Mouse (Mus musculus) lung, embryonic 15.5 days (tissue): ENCODE data around the gene Il18bp. TPM values are rescaled to one million over a fixed set of nuclear protein-coding genes. Genes with fewer than 3 reads are reported as not detected.
"Not testable (repeated sequence)": the region's sequence is repeated elsewhere in the genome, so short reads cannot be mapped to it uniquely, and the experiment has no call there.

Experiments
- ATAC-seq: fragments of 200-750 bp; cut with Nextera tagmentation; 2 replicates; pipeline ENCODE4 v1.8.0; 2017; ENCODE audit warnings: moderate number of reproducible peaks, borderline replicate concordance; ENCODE audit not compliant: low FRiP score, low TSS enrichment; ENCODE audit errors: extremely low read depth
- H3K27ac ChIP-seq: fragments of 300-500 bp; sonication (generic); 2 replicates; pipeline ENCODE4 v1.5.1; 2015; ENCODE audit warnings: moderate library complexity, mild to moderate bottlenecking, inconsistent platforms
- H3K27me3 ChIP-seq: fragments of 300-500 bp; sonication (generic); 2 replicates; pipeline ENCODE4 v1.6.1; 2015; ENCODE audit warnings: inconsistent platforms
- H3K36me3 ChIP-seq: fragments of 300-500 bp; sonication (generic); 2 replicates; pipeline ENCODE4 v1.6.1; 2015; ENCODE audit warnings: inconsistent platforms
- H3K4me1 ChIP-seq: fragments of 300-500 bp; sonication (generic); 2 replicates; pipeline ENCODE4 v1.6.1; 2015; ENCODE audit warnings: inconsistent platforms
- H3K4me2 ChIP-seq: fragments of 300-500 bp; sonication (generic); 2 replicates; pipeline ENCODE4 v1.6.1; 2015; ENCODE audit warnings: inconsistent platforms, mild to moderate bottlenecking, moderate library complexity
- H3K4me3 ChIP-seq: fragments of 300-500 bp; sonication (generic); 2 replicates; pipeline ENCODE4 v1.5.1; 2015; ENCODE audit warnings: mild to moderate bottlenecking, inconsistent platforms
- H3K9ac ChIP-seq: fragments of 300-500 bp; sonication (generic); 2 replicates; pipeline ENCODE4 v1.6.1; 2015; ENCODE audit warnings: inconsistent platforms
- H3K9me3 ChIP-seq: fragments of 300-500 bp; sonication (generic); 2 replicates; pipeline ENCODE4 v1.6.1; 2016; ENCODE audit warnings: inconsistent platforms
- WGBS: fragments of 180-500 bp; shearing (Covaris S2); methylation state at CpG from one replicate; pipeline ENCODE4 v1.1.7; 2015; 5-methylcytosine and 5-hydroxymethylcytosine counted together
- polyA plus RNA-seq: library from polyadenylated mRNA; unstranded; fragments of >200 nt; fragmentation: Nextera tagmentation; extraction: Ambion mirVana; gene quantifications from 2 replicates; pipeline ENCODE4 v1.2.1, GENCODE M21; 2015

Il18bp gene
- 2.2 and 2.3 TPM in 2 replicates for polyA plus RNA-seq

DNA sequence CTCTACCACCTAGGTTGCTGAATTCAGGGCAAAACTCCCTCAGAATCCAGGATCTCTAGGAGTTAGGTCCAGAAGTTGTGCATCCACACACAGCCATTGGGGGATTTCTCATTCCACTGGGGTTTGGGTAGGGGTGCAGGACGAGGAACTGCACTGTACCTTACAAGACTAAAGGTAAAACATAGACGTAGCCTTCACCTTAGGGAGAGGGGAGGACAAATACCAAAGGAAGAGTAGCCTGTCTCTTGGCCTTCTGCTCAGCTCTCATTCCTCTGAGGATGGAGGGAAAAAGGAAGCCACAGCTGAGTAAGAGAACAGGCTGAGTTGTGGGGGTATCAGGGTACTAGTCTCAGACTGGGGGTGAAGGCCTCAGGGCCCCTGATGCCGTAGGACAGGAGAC is at the start of gene Il18bp:
Gene Il18bp, minus strand, starts transcription at position 101 of the 400 bp plus-strand sequence.
- Histone ChIP-seq H3K9me3 (no peaks in the 10 kb centered on the region), H3K4me2 (no peak within 1 kb of the TSS), H3K4me3 (no peak within 1 kb of the TSS), H3K9ac (no peak within 1 kb of the TSS), H3K27me3 (no peaks in the 10 kb centered on the region), H3K36me3 (peaks cover 79% of the 10 kb centered on the region), H3K4me1 (no peaks in the 10 kb centered on the region), H3K27ac (no peak within 1 kb of the TSS)
- ATAC-seq: no peak
- WGBS: 76% methylated on average over 3 of the region's 3 CpGs

DNA sequence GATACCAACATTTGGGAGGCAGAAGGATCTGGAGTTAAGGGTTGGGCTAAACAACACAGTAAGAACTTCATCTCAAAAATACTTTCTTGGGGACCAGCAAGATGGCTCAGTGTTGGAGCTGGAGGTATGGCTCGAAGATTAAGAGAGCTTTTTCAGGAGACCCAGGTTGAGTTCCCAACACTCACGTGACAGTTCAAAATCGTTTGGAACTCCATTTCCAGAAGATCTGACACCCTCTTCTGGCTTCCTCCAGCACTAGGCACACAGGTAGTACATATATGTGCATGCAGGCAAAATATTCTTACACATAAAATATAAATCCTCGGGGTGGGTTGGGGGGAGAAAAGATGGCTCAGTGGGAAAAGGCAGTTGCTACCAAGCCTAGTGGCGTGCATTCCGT is 47.9 kb upstream of the Il18bp start:
- Histone ChIP-seq H3K9ac (peak overlapping the region; percentile 55), H3K4me1 (peaks cover 20% of the 10 kb centered on the region), H3K4me3 (peak overlapping the region; percentile 70), H3K4me2 (peak overlapping the region; percentile 67), H3K27me3 (no peaks in the 10 kb centered on the region), H3K27ac (no peak overlapping the region), H3K9me3 (no peaks in the 10 kb centered on the region), H3K36me3 (peaks cover 7% of the 10 kb centered on the region; the same call in 1 of the 2 replicates)
- 57% methylated on average over 6 of the region's 6 CpGs for WGBS
- ATAC-seq: no peak

DNA sequence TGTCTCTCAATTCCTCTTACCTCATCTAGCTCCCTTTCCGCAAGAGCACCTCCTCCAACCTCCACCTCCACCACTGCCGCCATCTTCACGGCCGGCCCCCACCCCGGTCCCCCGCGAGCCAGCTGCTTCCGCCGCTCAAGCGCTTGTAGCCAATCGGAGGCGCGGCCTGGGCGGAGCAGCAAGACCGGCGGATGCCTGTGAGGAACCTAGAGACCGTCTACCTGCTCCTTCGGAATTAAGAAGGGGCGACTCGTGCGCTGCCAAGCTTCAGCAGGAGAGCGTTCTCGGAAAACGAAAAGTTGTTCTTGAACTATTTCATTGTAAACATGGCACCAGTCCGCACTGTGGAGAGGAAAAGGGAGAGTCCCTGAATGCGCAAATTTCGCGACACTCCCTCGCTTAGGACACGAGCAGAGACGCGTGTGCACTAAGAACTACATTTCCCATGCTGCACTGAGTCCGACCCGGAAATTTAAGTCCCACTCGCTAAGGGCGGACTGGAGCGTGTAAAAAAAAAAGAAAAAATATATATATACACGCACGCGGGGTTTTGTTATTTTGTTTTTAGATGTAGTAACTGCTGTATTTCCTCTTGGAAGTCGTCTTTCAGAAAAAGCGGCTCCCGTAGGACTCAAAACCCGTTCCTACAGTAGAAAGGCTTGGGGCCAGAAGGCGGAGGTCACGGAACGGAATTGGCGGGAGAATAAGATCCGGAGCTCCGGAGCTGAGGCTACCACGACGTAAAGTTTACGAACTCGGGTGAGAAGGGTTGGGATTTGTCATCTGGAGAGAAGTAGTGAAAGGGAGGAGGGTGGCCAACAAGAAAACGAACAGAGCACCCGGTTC is 46.8 kb upstream of the Il18bp start, which contains the start of the genes Rnf121, Xndc1 and Xntrpc:
Gene Rnf121, minus strand, starts transcription at position 424 of the 846 bp plus-strand sequence.
Gene Xndc1, plus strand, starts transcription at position 466 of the 846 bp plus-strand sequence.
Gene Xntrpc, plus strand, starts transcription at position 668 of the 846 bp plus-strand sequence.
- Histone ChIP-seq H3K9ac (peak within 1 kb of the TSS; percentile 55), H3K9me3 (no peaks in the 10 kb centered on the region), H3K4me3 (peak within 1 kb of the TSS; percentile 70), H3K4me1 (peaks cover 20% of the 10 kb centered on the region), H3K4me2 (peak within 1 kb of the TSS; percentile 67), H3K27me3 (no peaks in the 10 kb centered on the region), H3K36me3 (0 out of 2 replicates have a peak, but pooled peaks cover 4% of the 10 kb centered on the region), H3K27ac (peak within 1 kb of the TSS; percentile 82)
- peak; percentile 98 for ATAC-seq
- under 1% methylated on average over 56 of the region's 56 CpGs for WGBS

DNA sequence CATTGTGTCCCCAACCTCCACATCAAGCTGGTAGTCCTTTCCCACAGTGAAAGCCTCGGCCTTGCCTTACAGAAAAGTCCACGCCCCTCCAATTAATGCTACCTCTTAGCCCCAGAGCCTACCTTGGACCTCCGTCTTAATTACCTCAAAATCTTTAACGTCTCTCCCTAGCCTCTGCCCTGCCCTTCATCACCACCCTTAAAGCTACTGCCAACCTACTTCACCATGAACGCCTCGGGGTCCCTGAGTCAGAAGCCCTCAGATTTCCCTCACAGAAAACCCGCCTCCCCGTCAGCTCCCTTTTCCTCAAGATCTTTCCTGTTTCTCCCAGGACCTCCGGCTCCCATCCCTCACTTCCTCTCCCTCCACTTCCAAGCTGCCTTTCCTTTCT is 46.2 kb upstream of the Il18bp start:
- Histone ChIP-seq H3K9me3 (no peaks in the 10 kb centered on the region), H3K36me3 (0 out of 2 replicates have a peak, but pooled peaks cover 1% of the 10 kb centered on the region), H3K9ac (peak overlapping the region; percentile 55), H3K4me3 (peak overlapping the region; percentile 70), H3K4me2 (peak overlapping the region; percentile 67), H3K4me1 (peaks cover 20% of the 10 kb centered on the region), H3K27ac (peak overlapping the region; percentile 82), H3K27me3 (no peaks in the 10 kb centered on the region)
- WGBS: under 1% methylated on average over 9 of the region's 9 CpGs
- peak; percentile 21; the same call in 1 of the 2 replicates for ATAC-seq

DNA sequence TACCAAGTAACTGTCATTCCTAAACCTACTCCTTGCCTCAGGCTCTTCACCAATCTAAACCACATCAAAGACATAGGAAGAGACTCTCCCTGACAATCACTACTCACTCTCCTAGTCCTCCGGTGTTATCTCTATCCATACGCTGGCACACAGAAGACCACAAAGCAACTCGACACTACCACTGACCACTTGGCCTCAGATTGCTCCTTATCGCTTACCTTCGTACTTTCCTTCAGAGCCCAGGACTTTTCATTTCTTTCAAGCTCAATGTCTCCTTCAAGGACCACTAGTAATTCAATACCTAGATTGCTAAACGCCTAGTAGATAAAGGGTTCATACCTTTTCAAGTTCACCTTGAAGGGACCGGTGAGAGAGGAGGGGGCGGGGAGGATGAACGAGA is 45.4 kb upstream of the Il18bp start:
- Histone ChIP-seq H3K27ac (no peak overlapping the region; the same call in 1 of the 2 replicates), H3K4me1 (peaks cover 20% of the 10 kb centered on the region), H3K4me2 (peak overlapping the region; percentile 67), H3K27me3 (no peaks in the 10 kb centered on the region), H3K9me3 (no peaks in the 10 kb centered on the region), H3K9ac (peak overlapping the region; percentile 55), H3K4me3 (peak overlapping the region; percentile 70), H3K36me3 (peaks cover 9% of the 10 kb centered on the region; the same call in 1 of the 2 replicates)
- no peak for ATAC-seq
- WGBS: 56% methylated on average over 9 of the region's 9 CpGs

DNA sequence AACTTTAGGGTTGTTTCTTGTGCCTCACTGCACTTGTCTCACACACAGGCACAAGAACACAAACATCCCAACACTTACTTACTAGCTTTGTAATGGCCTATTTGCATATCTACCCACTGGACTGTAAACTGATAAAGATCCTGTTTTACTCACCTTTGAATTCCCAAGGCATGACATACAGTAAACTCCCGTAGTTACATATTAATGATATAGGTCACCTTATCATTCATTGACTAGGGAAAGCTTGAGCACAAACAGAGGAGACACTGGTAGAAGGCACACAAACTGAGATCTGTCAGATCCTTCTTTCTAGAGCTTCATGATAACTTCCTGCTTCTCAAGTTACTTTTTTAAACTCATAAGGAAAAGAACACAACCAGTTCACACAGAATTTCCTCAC is 43.7 kb upstream of the Il18bp start:
- Histone ChIP-seq H3K4me2 (no peak overlapping the region), H3K4me3 (no peak overlapping the region), H3K4me1 (peaks cover 20% of the 10 kb centered on the region), H3K36me3 (peaks cover 15% of the 10 kb centered on the region; the same call in 1 of the 2 replicates), H3K27me3 (no peaks in the 10 kb centered on the region), H3K9me3 (no peaks in the 10 kb centered on the region), H3K9ac (no peak overlapping the region), H3K27ac (no peak overlapping the region)
- 78% methylated on average over 1 of the region's 1 CpGs for WGBS
- ATAC-seq: no peak

DNA sequence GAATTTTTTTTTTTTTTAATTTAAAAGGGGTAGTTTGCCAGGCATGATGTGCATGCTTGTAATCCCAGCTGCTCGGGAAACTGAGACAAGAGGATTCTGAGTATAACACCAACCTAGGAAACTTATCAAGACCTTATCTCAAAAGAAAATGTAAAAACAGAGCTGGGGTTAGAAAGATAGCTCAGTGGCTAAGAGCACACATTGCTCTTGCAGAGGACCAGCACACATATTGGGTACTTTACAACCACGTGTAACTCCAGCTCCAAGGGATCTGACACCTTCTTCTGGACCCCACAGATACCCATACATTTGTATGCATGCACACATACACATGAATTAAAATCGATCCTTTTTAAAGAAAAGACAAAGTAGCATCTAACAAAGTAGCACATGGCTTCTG is 42.9 kb upstream of the Il18bp start:
- no peaks in the 10 kb centered on the region for H3K9me3 ChIP-seq
- H3K4me2 ChIP-seq: no peak overlapping the region
- no peak for ATAC-seq
- no peaks in the 10 kb centered on the region for H3K27me3 ChIP-seq
- WGBS: 84% methylated on average over 3 of the region's 3 CpGs
- peaks cover 17% of the 10 kb centered on the region for H3K4me1 ChIP-seq
- no peak overlapping the region for H3K4me3 ChIP-seq
- H3K36me3 ChIP-seq: peaks cover 15% of the 10 kb centered on the region; the same call in 1 of the 2 replicates
- no peak overlapping the region for H3K9ac ChIP-seq
- H3K27ac ChIP-seq: no peak overlapping the region

DNA sequence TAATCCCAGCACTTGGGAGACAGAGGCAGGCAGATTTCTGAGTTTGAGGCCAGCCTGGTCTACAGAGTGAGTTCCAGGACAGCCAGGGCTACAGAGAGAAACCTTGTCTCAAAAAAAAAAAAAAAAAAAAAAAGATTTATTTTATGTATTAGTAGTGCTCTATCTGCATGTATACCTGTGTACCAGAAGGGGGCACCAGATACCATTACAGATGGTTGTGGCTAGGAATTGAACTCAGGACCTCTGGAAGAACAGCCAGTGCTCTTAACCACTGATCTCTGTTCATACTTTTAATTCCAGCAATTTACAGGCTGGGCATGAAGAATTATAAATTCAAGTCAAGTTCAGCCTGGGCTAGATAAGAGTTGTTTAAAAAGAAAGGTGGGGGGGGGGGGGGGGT is 30.0 kb upstream of the Il18bp start:
- not testable (repeated sequence) for H3K36me3 ChIP-seq, H3K4me1 ChIP-seq, H3K4me3 ChIP-seq, ATAC-seq, H3K9me3 ChIP-seq, H3K27me3 ChIP-seq, H3K27ac ChIP-seq, H3K4me2 ChIP-seq, H3K9ac ChIP-seq

DNA sequence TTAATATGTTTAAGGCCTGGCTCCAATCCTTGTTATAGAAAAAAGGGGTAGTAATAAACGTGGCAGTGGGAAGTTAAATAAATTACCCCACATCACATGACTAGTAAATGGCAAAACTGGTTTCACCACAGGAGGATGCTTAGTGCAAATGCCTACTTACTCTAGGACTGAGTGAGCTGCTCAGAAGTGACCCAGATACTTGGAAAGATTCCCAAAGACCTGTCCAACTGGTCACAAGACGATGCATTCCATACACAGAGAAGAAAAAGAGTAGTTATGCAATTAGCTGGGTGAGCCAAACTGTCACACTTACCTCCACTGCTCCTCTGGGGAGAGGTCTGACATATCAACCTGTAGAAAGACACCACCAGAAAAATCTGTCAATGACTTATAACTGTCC is 23.8 kb upstream of the Il18bp start:
- no peak overlapping the region for H3K4me3 ChIP-seq
- no peaks in the 10 kb centered on the region for H3K9me3 ChIP-seq
- H3K4me2 ChIP-seq: no peak overlapping the region
- no peaks in the 10 kb centered on the region for H3K4me1 ChIP-seq
- no peak for ATAC-seq
- H3K27ac ChIP-seq: no peak overlapping the region
- 53% methylated on average over 2 of the region's 2 CpGs for WGBS
- peaks cover 41% of the 10 kb centered on the region for H3K36me3 ChIP-seq
- H3K27me3 ChIP-seq: no peaks in the 10 kb centered on the region
- H3K9ac ChIP-seq: no peak overlapping the region

DNA sequence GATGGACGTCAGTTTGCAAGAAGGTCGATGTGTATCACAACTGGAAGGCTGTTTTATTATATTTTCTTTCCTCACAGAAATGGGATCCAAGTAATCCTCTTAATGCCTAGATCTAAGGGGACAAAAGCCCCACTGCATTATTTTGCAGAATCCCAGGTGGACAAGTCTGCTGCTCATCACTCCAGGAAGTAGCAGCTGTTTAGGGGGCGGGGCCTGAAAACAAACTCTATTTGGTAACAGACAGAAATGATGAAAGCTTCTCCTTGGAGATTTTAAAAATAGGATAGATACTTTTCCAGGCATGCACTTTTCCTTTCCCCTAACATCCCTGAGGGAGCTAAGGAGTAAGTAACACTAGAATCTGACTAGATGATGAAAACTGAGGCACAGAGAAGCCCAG is 18.8 kb upstream of the Il18bp start:
- no peak for ATAC-seq
- no peak overlapping the region for H3K4me3 ChIP-seq
- no peak overlapping the region for H3K9ac ChIP-seq
- H3K27ac ChIP-seq: no peak overlapping the region
- no peaks in the 10 kb centered on the region for H3K9me3 ChIP-seq
- H3K4me2 ChIP-seq: no peak overlapping the region
- no peaks in the 10 kb centered on the region for H3K27me3 ChIP-seq
- peaks cover 84% of the 10 kb centered on the region for H3K36me3 ChIP-seq
- H3K4me1 ChIP-seq: no peaks in the 10 kb centered on the region
- WGBS: 93% methylated on average over 3 of the region's 3 CpGs

DNA sequence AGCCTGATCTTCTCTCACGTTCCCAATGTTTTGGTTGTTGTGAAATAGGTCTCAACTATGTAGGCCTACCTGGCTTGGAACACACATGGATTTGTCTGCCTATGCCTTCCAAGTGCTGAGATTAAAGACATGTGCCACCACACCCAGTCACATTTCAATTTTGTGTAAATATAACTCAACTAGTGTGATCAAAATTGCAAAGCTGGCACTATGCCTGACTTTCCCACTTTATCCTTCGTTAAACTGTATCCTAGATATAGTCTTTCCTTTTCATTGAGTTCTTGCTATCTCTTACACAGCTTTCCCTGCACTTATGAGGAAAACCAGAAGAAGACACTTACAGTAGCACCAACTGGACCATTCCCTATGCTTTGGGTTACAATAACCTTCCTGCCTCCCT is 17.0 kb upstream of the Il18bp start:
- H3K27me3 ChIP-seq: no peaks in the 10 kb centered on the region
- no peak overlapping the region for H3K4me3 ChIP-seq
- peaks cover 91% of the 10 kb centered on the region for H3K36me3 ChIP-seq
- no peaks in the 10 kb centered on the region for H3K9me3 ChIP-seq
- no peaks in the 10 kb centered on the region for H3K4me1 ChIP-seq
- WGBS: 85% methylated on average over 2 of the region's 2 CpGs
- H3K4me2 ChIP-seq: no peak overlapping the region
- no peak overlapping the region for H3K27ac ChIP-seq
- H3K9ac ChIP-seq: no peak overlapping the region
- no peak for ATAC-seq

DNA sequence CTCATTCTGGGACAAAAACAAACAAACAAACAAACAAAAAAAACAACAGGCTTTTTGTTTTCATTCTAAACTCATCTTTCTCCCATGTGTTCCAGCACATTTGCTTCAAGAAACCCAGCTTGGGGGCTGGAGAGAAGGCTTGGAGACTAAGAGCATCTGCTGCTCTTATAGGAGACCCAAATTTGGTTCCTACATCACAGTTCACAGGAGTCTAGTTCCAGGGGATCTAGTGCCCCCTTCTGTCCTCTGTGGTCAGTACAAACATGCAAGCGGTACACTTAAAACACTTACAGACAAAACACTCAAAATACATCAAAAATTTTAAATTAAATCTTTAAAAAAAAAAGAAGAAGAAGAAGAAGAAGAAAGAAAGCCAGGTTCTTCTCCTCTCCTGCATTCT is 16.4 kb upstream of the Il18bp start:
- no peak for ATAC-seq
- no peak overlapping the region for H3K9ac ChIP-seq

More for the DNA sequence above, 16.4 kb upstream of the Il18bp start:
- H3K4me3 ChIP-seq: no peak overlapping the region
- H3K4me1 ChIP-seq: no peaks in the 10 kb centered on the region
- peaks cover 86% of the 10 kb centered on the region for H3K36me3 ChIP-seq
- WGBS: 92% methylated on average over 1 of the region's 1 CpGs
- H3K4me2 ChIP-seq: no peak overlapping the region
- H3K9me3 ChIP-seq: no peaks in the 10 kb centered on the region
- no peak overlapping the region for H3K27ac ChIP-seq
- H3K27me3 ChIP-seq: no peaks in the 10 kb centered on the region
